Mouse (Mus musculus): ENCODE data around the gene Gng2.
"Not testable (repeated sequence)": the region's sequence is repeated elsewhere in the genome, so short reads cannot be mapped to it uniquely, and the experiment has no call there.

Gng2 gene

GRCm38 (mm10) chr14:19938545-19938944 is 38.9 kb downstream of the Gng2 start:
- no peak for DNase-seq (ENCODE audit: low spot score in 2 of 2)

- DNase-seq (ENCODE audit: low spot score in 2 of 2), result no peak
Measured at GRCm38 (mm10) chr14:19935084-19935483, 42.3 kb downstream of the Gng2 start.

GRCm38 (mm10) chr14:19933314-19933713 is 44.1 kb downstream of the Gng2 start:
- DNase-seq (ENCODE audit: low spot score in 2 of 2), result no peak

- no peak for DNase-seq (ENCODE audit: low spot score in 2 of 2)
Measured at GRCm38 (mm10) chr14:19927879-19928278, 49.5 kb downstream of the Gng2 start.

- no peak for DNase-seq (ENCODE audit: low spot score in 2 of 2)
Measured at GRCm38 (mm10) chr14:19927156-19927555, 50.3 kb downstream of the Gng2 start.

GRCm38 (mm10) chr14:19926312-19926711 is 51.1 kb downstream of the Gng2 start:
- DNase-seq (ENCODE audit: low spot score in 2 of 2), result no peak

GRCm38 (mm10) chr14:19925157-19925556 is 52.3 kb downstream of the Gng2 start:
- no peak for DNase-seq (ENCODE audit: low spot score in 2 of 2)

- no peak for DNase-seq (ENCODE audit: low spot score in 2 of 2)
Measured at GRCm38 (mm10) chr14:19924086-19924485, 53.3 kb downstream of the Gng2 start.

- DNase-seq (ENCODE audit: low spot score in 2 of 2), result no peak
Measured at GRCm38 (mm10) chr14:19920254-19920691, 57.2 kb downstream of the Gng2 start.

GRCm38 (mm10) chr14:19919789-19920188 is 57.6 kb downstream of the Gng2 start:
- DNase-seq (ENCODE audit: low spot score in 2 of 2), result no peak

- no peak for DNase-seq (ENCODE audit: low spot score in 2 of 2)
Measured at GRCm38 (mm10) chr14:19917534-19917933, 59.9 kb downstream of the Gng2 start.

GRCm38 (mm10) chr14:19916315-19916714 is 61.1 kb downstream of the Gng2 start:
- DNase-seq (ENCODE audit: low spot score in 2 of 2), result no peak

- DNase-seq (ENCODE audit: low spot score in 2 of 2), result no peak
Measured at GRCm38 (mm10) chr14:19912891-19913290, 64.5 kb downstream of the Gng2 start.

- peak in 1 of 2 experiments; percentile 31 for DNase-seq (ENCODE audit: low spot score in 2 of 2)
Measured at GRCm38 (mm10) chr14:19905615-19906014, 71.8 kb downstream of the Gng2 start.

- no peak for DNase-seq (ENCODE audit: low spot score in 2 of 2)
Measured at GRCm38 (mm10) chr14:19904821-19905220, 72.6 kb downstream of the Gng2 start.

GRCm38 (mm10) chr14:19904031-19904430 is 73.4 kb downstream of the Gng2 start:
- DNase-seq (ENCODE audit: low spot score in 2 of 2), result peak in 1 of 2 experiments; percentile 8

- DNase-seq (ENCODE audit: low spot score in 2 of 2), result no peak
Measured at GRCm38 (mm10) chr14:19900492-19900891, 76.9 kb downstream of the Gng2 start.

GRCm38 (mm10) chr14:19887569-19887968 is 89.9 kb downstream of the Gng2 start:
- DNase-seq (ENCODE audit: low spot score in 2 of 2), result peak in 1 of 2 experiments; percentile 3

- DNase-seq (ENCODE audit: low spot score in 2 of 2), result not testable (repeated sequence)
Measured at GRCm38 (mm10) chr14:19884431-19884830, 93.0 kb downstream of the Gng2 start.

- no peak for DNase-seq (ENCODE audit: low spot score in 2 of 2)
Measured at GRCm38 (mm10) chr14:19874201-19874807, 103.1 kb downstream of the Gng2 start.

GRCm38 (mm10) chr14:19867286-19867935 is 110.0 kb downstream of the Gng2 start:
- DNase-seq (ENCODE audit: low spot score in 2 of 2), result no peak

GRCm38 (mm10) chr14:19865121-19865520 is 112.3 kb downstream of the Gng2 start:
- not testable (repeated sequence) for DNase-seq (ENCODE audit: low spot score in 2 of 2)

- no peak for DNase-seq (ENCODE audit: low spot score in 2 of 2)
Measured at GRCm38 (mm10) chr14:19861311-19862080, 115.9 kb downstream of the Gng2 start.
